Mouse (Mus musculus): Measurements from ENCODE around the gene Camta2. TPM values are rescaled to one million over a fixed set of nuclear protein-coding genes. Genes with fewer than 3 reads are reported as not detected.

The Camta2 gene
- polyA plus RNA-seq, 1 experiment from 2014 or later, result 12.6 TPM

Small RNA genes lying within 50 kb of the gene (microRNA-seq; reads per million reads assigned to microRNA genes)
- gene Mir6925, result not detected

Other genes with a start within 250 kb of the Camta2 start
- gene Med11, start 236.2 kb downstream of the Camta2 start, polyA plus RNA-seq (2016; fragmentation: Nextera tagmentation; extraction: Ambion mirVana), result 32.1 and 32.5 TPM in 2 replicates
- gene Zmynd15, start 228.7 kb downstream of the Camta2 start, polyA plus RNA-seq (2016; fragmentation: Nextera tagmentation; extraction: Ambion mirVana), result 0.35 and 0.43 TPM in 2 replicates
- 0.74 and 1.0 TPM in 2 replicates for gene Cxcl16, start 228.1 kb downstream of the Camta2 start, polyA plus RNA-seq (2016; fragmentation: Nextera tagmentation; extraction: Ambion mirVana)
- 0.35 and 0.49 TPM in 2 replicates for gene Tm4sf5, start 182.9 kb downstream of the Camta2 start, polyA plus RNA-seq (2016; fragmentation: Nextera tagmentation; extraction: Ambion mirVana)
- gene Vmo1, start 173.5 kb downstream of the Camta2 start, polyA plus RNA-seq (2016; fragmentation: Nextera tagmentation; extraction: Ambion mirVana), result not detected in 2 replicates
- not detected in 2 replicates for gene Gltpd2, start 168.9 kb downstream of the Camta2 start, polyA plus RNA-seq (2016; fragmentation: Nextera tagmentation; extraction: Ambion mirVana)
- 758 and 788 TPM in 2 replicates for gene Psmb6, start 162.7 kb downstream of the Camta2 start, polyA plus RNA-seq (2016; fragmentation: Nextera tagmentation; extraction: Ambion mirVana)
- gene Gm40193, start 155.2 kb downstream of the Camta2 start, polyA plus RNA-seq (2016; fragmentation: Nextera tagmentation; extraction: Ambion mirVana), result not detected in 2 replicates
- gene Pld2, start 148.0 kb downstream of the Camta2 start, polyA plus RNA-seq (2016; fragmentation: Nextera tagmentation; extraction: Ambion mirVana), result 3.4 and 4.0 TPM in 2 replicates
- gene Mink1, start 125.2 kb downstream of the Camta2 start, polyA plus RNA-seq (2016; fragmentation: Nextera tagmentation; extraction: Ambion mirVana), result 15.3 and 17.4 TPM in 2 replicates
- gene 4930544D05Rik, start 72.3 kb downstream of the Camta2 start, polyA plus RNA-seq (2016; fragmentation: Nextera tagmentation; extraction: Ambion mirVana), result not detected in 2 replicates
- gene Chrne, start 68.9 kb downstream of the Camta2 start, polyA plus RNA-seq (2016; fragmentation: Nextera tagmentation; extraction: Ambion mirVana), result not detected in 2 replicates
- gene Gp1ba, start 49.0 kb downstream of the Camta2 start, polyA plus RNA-seq (2016; fragmentation: Nextera tagmentation; extraction: Ambion mirVana), result 0.23 and 0.33 TPM in 2 replicates
- 85.1 and 96.1 TPM in 2 replicates for gene Rnf167, start 40.9 kb downstream of the Camta2 start, polyA plus RNA-seq (2016; fragmentation: Nextera tagmentation; extraction: Ambion mirVana)
- 139 and 141 TPM in 2 replicates for gene Slc25a11, start 40.6 kb downstream of the Camta2 start, polyA plus RNA-seq (2016; fragmentation: Nextera tagmentation; extraction: Ambion mirVana)
- gene Pfn1, start 33.5 kb downstream of the Camta2 start, polyA plus RNA-seq (2016; fragmentation: Nextera tagmentation; extraction: Ambion mirVana), result 1,070 and 1,131 TPM in 2 replicates
- gene Eno3, start 30.9 kb downstream of the Camta2 start, polyA plus RNA-seq (2016; fragmentation: Nextera tagmentation; extraction: Ambion mirVana), result 9.0 and 9.7 TPM in 2 replicates
- gene Spag7, start 18.7 kb downstream of the Camta2 start, polyA plus RNA-seq (2016; fragmentation: Nextera tagmentation; extraction: Ambion mirVana), result 144 and 149 TPM in 2 replicates
- gene Inca1, start 12.1 kb upstream of the Camta2 start, polyA plus RNA-seq (2016; fragmentation: Nextera tagmentation; extraction: Ambion mirVana), result 0.55 and 0.96 TPM in 2 replicates
- gene Kif1c, start 12.4 kb upstream of the Camta2 start, polyA plus RNA-seq (2016; fragmentation: Nextera tagmentation; extraction: Ambion mirVana), result 1.7 and 3.2 TPM in 2 replicates
- 10.7 and 11.4 TPM in 2 replicates for gene Zfp3, start 76.1 kb upstream of the Camta2 start, polyA plus RNA-seq (2016; fragmentation: Nextera tagmentation; extraction: Ambion mirVana)
- not detected in 2 replicates for gene Scimp, start 124.5 kb upstream of the Camta2 start, polyA plus RNA-seq (2016; fragmentation: Nextera tagmentation; extraction: Ambion mirVana)
- gene Rabep1, start 156.7 kb upstream of the Camta2 start, polyA plus RNA-seq (2016; fragmentation: Nextera tagmentation; extraction: Ambion mirVana), result 55.2 and 57.7 TPM in 2 replicates